Mouse (Mus musculus) heart, embryonic 16.5 days (tissue): ENCODE measurements around the gene Acot13. TPM values are rescaled to one million over a fixed set of nuclear protein-coding genes. Genes with fewer than 3 reads are reported as not detected.
A peak's percentile ranks its signal among the peaks of the same experiment; 100 is the strongest.

Experiments
- ATAC-seq: fragments of 200-750 bp; cut with Nextera tagmentation; replicated peaks from 2 replicates; pipeline ENCODE4 v1.8.0; 2017; ENCODE audit warnings: moderate number of reproducible peaks; ENCODE audit not compliant: insufficient read depth, low FRiP score; ENCODE audit errors: extremely low read depth
- H3K27ac ChIP-seq: fragments of 300-500 bp; sonication (generic); 2 replicates; pipeline ENCODE4 v1.5.1; 2014; ENCODE audit warnings: mild to moderate bottlenecking, low read length, control low read depth, moderate library complexity
- H3K27me3 ChIP-seq: fragments of 300-500 bp; sonication (generic); 2 replicates; pipeline ENCODE4 v1.6.1; 2014; ENCODE audit warnings: low read length, mixed read lengths; ENCODE audit not compliant: control insufficient read depth, insufficient read depth
- H3K36me3 ChIP-seq: fragments of 300-500 bp; sonication (generic); 2 replicates; pipeline ENCODE4 v1.6.1; 2014; ENCODE audit not compliant: control insufficient read depth, insufficient read depth
- H3K4me1 ChIP-seq: fragments of 300-500 bp; sonication (generic); 2 replicates; pipeline ENCODE4 v1.6.1; 2014; ENCODE audit warnings: low read length, mixed read lengths; ENCODE audit not compliant: control insufficient read depth, insufficient read depth
- H3K4me2 ChIP-seq: fragments of 300-500 bp; sonication (generic); 2 replicates; pipeline ENCODE4 v1.6.1; 2014; ENCODE audit warnings: low read depth, mild to moderate bottlenecking, control low read depth, low read length
- H3K4me3 ChIP-seq: fragments of 300-500 bp; sonication (generic); 2 replicates; pipeline ENCODE4 v1.5.1; 2014; ENCODE audit warnings: mild to moderate bottlenecking, control low read depth, low read length
- H3K9ac ChIP-seq: fragments of 300-500 bp; sonication (generic); 2 replicates; pipeline ENCODE4 v1.6.1; 2014; ENCODE audit warnings: low read length, control low read depth
- H3K9me3 ChIP-seq: fragments of 300-500 bp; sonication (generic); replicated peaks from 2 replicates; pipeline ENCODE4 v1.6.1; 2016; ENCODE audit warnings: low read length; ENCODE audit not compliant: control insufficient read depth
- WGBS: fragments of 180-500 bp; shearing (Covaris S2); extraction: QIAGEN DNeasy Blood & Tissue Kit; methylation state at CpG from one replicate; pipeline ENCODE4 v1.1.7; 2014; 5-methylcytosine and 5-hydroxymethylcytosine counted together
- polyA plus RNA-seq: library from polyadenylated mRNA; unstranded; fragments of >200 nt; fragmentation: Nextera tagmentation; extraction: Ambion mirVana; gene quantifications from 2 replicates; pipeline ENCODE4 v1.2.1, GENCODE M21; 2015

The Acot13 gene
- polyA plus RNA-seq, 1 experiment from 2014 or later, result 343 TPM

DNA sequence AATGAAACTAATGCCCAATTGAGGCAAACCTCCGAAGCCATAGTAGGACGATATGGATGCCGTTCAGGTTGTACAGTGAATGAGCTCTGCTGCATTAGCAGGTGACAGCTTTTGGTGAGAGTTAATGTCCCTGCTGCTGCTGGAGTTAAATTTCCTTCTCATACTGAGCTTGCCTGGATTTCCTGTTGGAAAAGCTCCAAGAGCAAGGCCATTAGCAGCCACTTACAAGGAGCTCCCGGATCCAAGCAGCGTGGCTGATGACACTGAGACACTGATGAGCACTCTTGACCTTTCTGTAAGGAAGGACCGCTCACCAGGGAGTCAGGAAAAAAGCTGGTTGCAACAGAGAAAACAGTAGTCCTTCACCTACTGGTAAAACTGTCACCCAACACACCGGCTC is 30.7 kb upstream of the Acot13 start:
- WGBS, result 50% methylated on average over 7 of the region's 7 CpGs
- no peak overlapping the region for H3K4me2 ChIP-seq
- no peaks in the 10 kb centered on the region for H3K9me3 ChIP-seq
- ATAC-seq, result no peak
- H3K27ac ChIP-seq, result no peak overlapping the region
- H3K27me3 ChIP-seq, result no peaks in the 10 kb centered on the region
- H3K36me3 ChIP-seq, result no peaks in the 10 kb centered on the region
- peaks cover 5% of the 10 kb centered on the region; the same call in 1 of the 2 replicates for H3K4me1 ChIP-seq
- no peak overlapping the region for H3K4me3 ChIP-seq
- no peak overlapping the region for H3K9ac ChIP-seq

DNA sequence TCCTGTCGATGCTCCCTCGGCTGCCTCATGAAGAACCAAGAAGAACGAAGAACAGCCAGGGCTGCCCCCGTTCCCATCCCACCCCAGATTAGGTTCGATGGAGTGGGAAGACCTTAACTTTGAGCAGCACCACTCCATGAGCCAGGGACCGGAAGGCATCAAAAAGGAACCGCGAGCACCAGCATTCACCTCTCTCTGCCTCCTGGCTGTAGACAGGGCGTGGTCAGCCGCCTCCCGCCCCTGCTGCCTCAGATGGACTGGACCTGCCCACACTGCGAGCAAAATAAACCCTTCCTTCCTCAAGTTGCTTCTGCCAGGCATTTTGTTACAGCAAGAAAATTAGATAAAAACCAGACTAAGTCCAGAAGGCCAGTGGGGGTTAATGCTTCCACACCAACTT is 29.7 kb upstream of the Acot13 start:
- ATAC-seq, result no peak
- no peaks in the 10 kb centered on the region for H3K36me3 ChIP-seq
- H3K4me2 ChIP-seq, result no peak overlapping the region

DNA sequence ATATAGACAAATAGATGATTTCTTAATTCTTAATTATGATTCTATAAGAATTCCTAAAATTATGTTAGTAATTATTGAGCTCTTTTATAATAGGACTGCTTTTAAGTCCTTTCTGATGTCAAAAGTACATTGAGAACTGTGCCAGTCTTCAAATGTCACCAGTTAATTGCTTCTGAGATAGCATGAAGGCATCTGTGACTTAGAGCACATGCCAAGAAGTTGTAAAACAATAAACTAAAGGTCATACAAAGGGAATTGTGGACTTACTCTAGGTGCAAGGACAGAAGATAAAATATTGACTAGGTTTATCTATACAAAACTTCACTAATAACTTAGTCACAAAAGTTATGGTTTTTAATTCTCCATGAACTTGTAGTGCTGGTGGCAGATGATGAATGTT is 27.8 kb upstream of the Acot13 start:
- H3K27me3 ChIP-seq, result no peaks in the 10 kb centered on the region
- H3K9me3 ChIP-seq, result no peaks in the 10 kb centered on the region
- H3K36me3 ChIP-seq, result no peaks in the 10 kb centered on the region
- no peak overlapping the region for H3K9ac ChIP-seq
- no peak for ATAC-seq
- no peak overlapping the region for H3K4me3 ChIP-seq
- H3K4me2 ChIP-seq, result no peak overlapping the region
- peaks cover 5% of the 10 kb centered on the region; the same call in 1 of the 2 replicates for H3K4me1 ChIP-seq
- no peak overlapping the region for H3K27ac ChIP-seq

More for the DNA sequence above, 29.7 kb upstream of the Acot13 start:
- no peaks in the 10 kb centered on the region for H3K27me3 ChIP-seq
- 77% methylated on average over 12 of the region's 12 CpGs for WGBS
- no peak overlapping the region for H3K9ac ChIP-seq
- H3K4me1 ChIP-seq, result peaks cover 5% of the 10 kb centered on the region; the same call in 1 of the 2 replicates
- no peaks in the 10 kb centered on the region for H3K9me3 ChIP-seq
- no peak overlapping the region for H3K27ac ChIP-seq
- H3K4me3 ChIP-seq, result no peak overlapping the region

- Histone ChIP-seq H3K27ac (no peak overlapping the region), H3K4me3 (no peak overlapping the region), H3K4me2 (no peak overlapping the region), H3K36me3 (no peaks in the 10 kb centered on the region), H3K4me1 (no peaks in the 10 kb centered on the region), H3K9me3 (no peaks in the 10 kb centered on the region), H3K9ac (no peak overlapping the region), H3K27me3 (no peaks in the 10 kb centered on the region)
- ATAC-seq, result no peak
- WGBS, result 55% methylated on average over 3 of the region's 3 CpGs
These were observed 21.2 kb upstream of the Acot13 start for GRCm38 (mm10) chr13:24852570-24852969.

DNA sequence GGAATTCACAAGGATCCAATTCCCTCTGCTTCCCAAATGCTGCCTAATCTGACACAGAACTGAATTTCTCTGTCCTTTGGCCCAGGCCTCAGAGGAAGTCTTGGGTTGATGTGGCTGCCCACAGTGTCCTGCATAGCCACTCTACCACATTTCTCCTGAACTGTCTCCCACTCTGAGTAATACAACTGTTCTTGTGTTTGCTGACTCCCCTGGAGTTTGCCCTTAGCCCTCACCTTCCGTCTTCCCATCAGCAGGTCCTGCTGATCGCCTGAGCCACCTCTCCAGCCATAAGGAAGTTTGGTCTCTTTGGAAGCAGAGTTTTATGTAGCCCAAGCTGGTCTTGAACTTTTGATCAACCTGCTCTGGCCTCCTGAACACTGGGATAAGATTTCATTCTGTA is 20.6 kb upstream of the Acot13 start:
- no peak overlapping the region for H3K4me3 ChIP-seq
- H3K27me3 ChIP-seq, result no peaks in the 10 kb centered on the region
- no peaks in the 10 kb centered on the region for H3K9me3 ChIP-seq
- H3K9ac ChIP-seq, result no peak overlapping the region
- no peak overlapping the region for H3K27ac ChIP-seq
- ATAC-seq, result no peak
- no peak overlapping the region for H3K4me2 ChIP-seq
- 85% methylated on average over 2 of the region's 2 CpGs for WGBS
- no peaks in the 10 kb centered on the region for H3K4me1 ChIP-seq
- no peaks in the 10 kb centered on the region for H3K36me3 ChIP-seq

- WGBS, result 80% methylated on average over 4 of the region's 4 CpGs
- no peak for ATAC-seq
These were observed 18.0 kb upstream of the Acot13 start for GRCm38 (mm10) chr13:24849318-24849717.

GRCm38 (mm10) chr13:24844983-24845955 is 13.9 kb upstream of the Acot13 start, which contains the start of gene D130043K22Rik:
TSS of gene D130043K22Rik (plus strand) at chr13:24845135.
- peak; percentile 80 for ATAC-seq
- H3K36me3 ChIP-seq, result peaks cover 4% of the 10 kb centered on the region; the same call in 1 of the 2 replicates
- H3K4me1 ChIP-seq, result peaks cover 5% of the 10 kb centered on the region
- H3K4me2 ChIP-seq, result peak within 1 kb of the TSS; percentile 69
- no peak within 1 kb of the TSS for H3K27ac ChIP-seq
- H3K9me3 ChIP-seq, result no peaks in the 10 kb centered on the region
- peak within 1 kb of the TSS; percentile 26; the same call in 1 of the 2 replicates for H3K9ac ChIP-seq
- WGBS, result 18% methylated on average over 36 of the region's 40 CpGs
- peak within 1 kb of the TSS; percentile 49 for H3K4me3 ChIP-seq
- no peaks in the 10 kb centered on the region for H3K27me3 ChIP-seq

More at GRCm38 (mm10) chr13:24849318-24849717, 18.0 kb upstream of the Acot13 start:
- no peak overlapping the region for H3K4me3 ChIP-seq
- H3K4me2 ChIP-seq, result no peak overlapping the region
- H3K9me3 ChIP-seq, result no peaks in the 10 kb centered on the region
- peaks cover 5% of the 10 kb centered on the region for H3K4me1 ChIP-seq
- H3K27ac ChIP-seq, result no peak overlapping the region
- no peaks in the 10 kb centered on the region for H3K27me3 ChIP-seq
- H3K36me3 ChIP-seq, result no peaks in the 10 kb centered on the region
- no peak overlapping the region for H3K9ac ChIP-seq

- Histone ChIP-seq H3K9ac (no peak overlapping the region), H3K4me2 (no peak overlapping the region), H3K9me3 (no peaks in the 10 kb centered on the region), H3K4me1 (peaks cover 5% of the 10 kb centered on the region), H3K27ac (no peak overlapping the region), H3K36me3 (peaks cover 14% of the 10 kb centered on the region; the same call in 1 of the 2 replicates), H3K4me3 (no peak overlapping the region), H3K27me3 (no peaks in the 10 kb centered on the region)
- 73% methylated on average over 3 of the region's 3 CpGs for WGBS
- ATAC-seq, result no peak
These were observed 10.4 kb upstream of the Acot13 start for GRCm38 (mm10) chr13:24841702-24842101.

- Histone ChIP-seq H3K36me3 (peaks cover 14% of the 10 kb centered on the region; the same call in 1 of the 2 replicates), H3K27me3 (no peaks in the 10 kb centered on the region), H3K9ac (no peak overlapping the region), H3K27ac (no peak overlapping the region), H3K4me3 (no peak overlapping the region), H3K4me1 (peaks cover 4% of the 10 kb centered on the region), H3K9me3 (no peaks in the 10 kb centered on the region), H3K4me2 (no peak overlapping the region)
- 68% methylated on average over 3 of the region's 3 CpGs for WGBS
- no peak for ATAC-seq
These were observed 8.5 kb upstream of the Acot13 start for GRCm38 (mm10) chr13:24839831-24840230.
